Mouse (Mus musculus) intestine, embryonic 14.5 days (tissue): ENCODE measurements around the gene Jazf1. TPM values are rescaled to one million over a fixed set of nuclear protein-coding genes. Genes with fewer than 3 reads are reported as not detected.

Experiments
- ATAC-seq: fragments of 200-750 bp; cut with Nextera tagmentation; replicated peaks from 2 replicates; pipeline ENCODE4 v1.8.0; 2017; ENCODE audit warnings: low read depth, moderate number of reproducible peaks, moderate TSS enrichment, moderate library complexity; ENCODE audit not compliant: low FRiP score, low TSS enrichment
- DNase-seq: peaks from one replicate; pipeline ENCODE4 v3.0.0-alpha.2; 2018; ENCODE audit warnings: low spot score
- H3K27ac ChIP-seq: fragments of 300-500 bp; sonication (generic); 2 replicates; pipeline ENCODE4 v1.5.1; 2014; ENCODE audit warnings: low read depth, mild to moderate bottlenecking, control low read depth
- H3K27me3 ChIP-seq: fragments of 300-500 bp; sonication (generic); replicated peaks from 2 replicates; pipeline ENCODE4 v1.6.1; 2014; ENCODE audit warnings: low read length, control low read depth; ENCODE audit not compliant: control insufficient read depth, insufficient read depth
- H3K36me3 ChIP-seq: fragments of 300-500 bp; sonication (generic); 2 replicates; pipeline ENCODE4 v1.6.1; 2014; ENCODE audit warnings: low read length, control low read depth; ENCODE audit not compliant: control insufficient read depth, insufficient read depth
- H3K4me1 ChIP-seq: fragments of 300-500 bp; sonication (generic); replicated peaks from 2 replicates; pipeline ENCODE4 v1.6.1; 2014; ENCODE audit warnings: low read length, control low read depth, mixed read lengths; ENCODE audit not compliant: control insufficient read depth, insufficient read depth
- H3K4me2 ChIP-seq: fragments of 300-500 bp; sonication (generic); 2 replicates; pipeline ENCODE4 v1.6.1; 2014; ENCODE audit warnings: low read length
- H3K4me3 ChIP-seq: fragments of 300-500 bp; sonication (generic); 2 replicates; pipeline ENCODE4 v1.5.1; 2014; ENCODE audit warnings: low read depth, low read length, control low read depth, mixed read lengths
- H3K9ac ChIP-seq: fragments of 300-500 bp; sonication (generic); 2 replicates; pipeline ENCODE4 v1.6.1; 2014; ENCODE audit warnings: mild to moderate bottlenecking, low read length
- H3K9me3 ChIP-seq: fragments of 300-500 bp; sonication (generic); 2 replicates; pipeline ENCODE4 v1.6.1; 2016; ENCODE audit warnings: low read length, control low read depth; ENCODE audit not compliant: control insufficient read depth
- WGBS: fragments of 180-500 bp; shearing (Covaris S2); extraction: QIAGEN DNeasy Blood & Tissue Kit; methylation state at CpG from one replicate; pipeline ENCODE4 v1.1.7; 2014; 5-methylcytosine and 5-hydroxymethylcytosine counted together
- polyA plus RNA-seq: library from polyadenylated mRNA; unstranded; fragments of >200 nt; fragmentation: Nextera tagmentation; extraction: Ambion mirVana; gene quantifications from 2 replicates; pipeline ENCODE4 v1.2.1, GENCODE M21; 2014

Gene Jazf1
- polyA plus RNA-seq, 1 experiment from 2014 or later, result 6.9 TPM

DNA sequence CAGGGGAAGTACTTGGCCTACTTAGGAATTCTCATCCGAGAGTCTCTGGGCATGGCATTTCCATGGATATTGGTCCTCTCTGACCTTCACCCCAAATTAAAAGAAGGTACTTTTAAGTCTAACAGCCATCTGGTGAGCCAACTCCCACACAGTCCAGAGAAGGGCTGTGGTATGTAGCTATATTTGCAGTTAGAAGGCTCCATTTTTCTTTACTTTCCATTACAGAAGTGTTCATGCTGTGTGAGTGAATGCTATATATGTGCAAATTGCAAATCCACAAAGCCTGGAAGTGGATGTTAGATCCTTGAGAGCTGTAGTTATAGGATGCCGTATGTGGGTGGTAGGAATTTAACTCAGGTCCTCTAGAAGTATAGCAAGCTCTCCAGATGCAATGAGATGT, 245.8 kb downstream of the Jazf1 start:
- DNase-seq, result no peak
- Histone ChIP-seq H3K9ac (no peak overlapping the region), H3K27ac (no peak overlapping the region), H3K4me1 (no peaks in the 10 kb centered on the region), H3K27me3 (no peaks in the 10 kb centered on the region), H3K4me2 (no peak overlapping the region), H3K9me3 (no peaks in the 10 kb centered on the region), H3K36me3 (no peaks in the 10 kb centered on the region), H3K4me3 (no peak overlapping the region)
- 87% methylated on average over 2 of the region's 2 CpGs for WGBS
- ATAC-seq, result no peak

DNA sequence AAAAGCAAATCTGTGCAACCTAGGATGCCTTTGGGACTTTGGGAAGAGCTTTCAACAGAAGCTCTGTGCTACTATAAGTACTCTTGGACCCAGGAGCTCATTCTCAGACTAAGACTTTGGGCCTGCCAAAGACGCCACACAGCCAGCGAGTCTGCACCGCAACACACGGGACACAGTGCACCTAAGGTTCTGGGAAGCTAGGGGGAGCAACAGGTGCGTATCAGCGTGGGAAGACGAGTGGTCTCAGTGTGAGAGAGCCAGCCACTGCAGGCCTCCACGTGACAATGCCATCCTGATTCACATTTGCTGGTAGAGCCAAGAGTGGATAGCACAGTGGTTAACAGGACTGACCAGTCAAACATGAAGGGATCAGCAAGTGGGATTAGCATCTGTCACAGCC, 249.1 kb downstream of the Jazf1 start:
- ATAC-seq, result no peak
- H3K36me3 ChIP-seq, result no peaks in the 10 kb centered on the region
- no peaks in the 10 kb centered on the region for H3K4me1 ChIP-seq
- H3K27me3 ChIP-seq, result no peaks in the 10 kb centered on the region
- 72% methylated on average over 8 of the region's 8 CpGs for WGBS
- no peak for DNase-seq
- no peak overlapping the region for H3K9ac ChIP-seq
- no peaks in the 10 kb centered on the region for H3K9me3 ChIP-seq
- no peak overlapping the region for H3K4me2 ChIP-seq
- H3K4me3 ChIP-seq, result no peak overlapping the region
- H3K27ac ChIP-seq, result no peak overlapping the region

DNA sequence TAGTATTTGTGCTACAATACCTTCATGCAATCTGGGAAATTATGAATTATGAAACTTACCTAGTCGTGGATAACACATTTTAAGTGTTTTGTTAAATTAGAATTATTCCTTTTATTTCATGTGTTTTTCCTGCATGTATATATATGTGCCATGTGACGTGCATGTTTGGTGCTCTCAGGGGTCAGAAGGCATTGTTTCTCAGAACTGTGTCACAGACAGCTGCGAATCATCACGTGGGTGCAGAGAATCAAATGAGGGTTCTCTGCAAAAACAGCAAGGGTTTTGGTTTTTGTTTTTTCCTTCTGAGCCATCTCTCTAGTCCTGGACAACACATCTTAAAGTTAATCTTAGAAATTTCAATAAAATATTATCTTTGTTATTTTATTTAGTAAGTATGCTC, 250.4 kb downstream of the Jazf1 start:
- no peaks in the 10 kb centered on the region for H3K9me3 ChIP-seq
- H3K4me1 ChIP-seq, result no peaks in the 10 kb centered on the region
- no peak for ATAC-seq
- H3K9ac ChIP-seq, result no peak overlapping the region
- H3K27ac ChIP-seq, result no peak overlapping the region
- no peak overlapping the region for H3K4me3 ChIP-seq
- no peaks in the 10 kb centered on the region for H3K27me3 ChIP-seq
- 90% methylated on average over 4 of the region's 4 CpGs for WGBS
- no peak overlapping the region for H3K4me2 ChIP-seq
- no peaks in the 10 kb centered on the region for H3K36me3 ChIP-seq
- no peak for DNase-seq

DNA sequence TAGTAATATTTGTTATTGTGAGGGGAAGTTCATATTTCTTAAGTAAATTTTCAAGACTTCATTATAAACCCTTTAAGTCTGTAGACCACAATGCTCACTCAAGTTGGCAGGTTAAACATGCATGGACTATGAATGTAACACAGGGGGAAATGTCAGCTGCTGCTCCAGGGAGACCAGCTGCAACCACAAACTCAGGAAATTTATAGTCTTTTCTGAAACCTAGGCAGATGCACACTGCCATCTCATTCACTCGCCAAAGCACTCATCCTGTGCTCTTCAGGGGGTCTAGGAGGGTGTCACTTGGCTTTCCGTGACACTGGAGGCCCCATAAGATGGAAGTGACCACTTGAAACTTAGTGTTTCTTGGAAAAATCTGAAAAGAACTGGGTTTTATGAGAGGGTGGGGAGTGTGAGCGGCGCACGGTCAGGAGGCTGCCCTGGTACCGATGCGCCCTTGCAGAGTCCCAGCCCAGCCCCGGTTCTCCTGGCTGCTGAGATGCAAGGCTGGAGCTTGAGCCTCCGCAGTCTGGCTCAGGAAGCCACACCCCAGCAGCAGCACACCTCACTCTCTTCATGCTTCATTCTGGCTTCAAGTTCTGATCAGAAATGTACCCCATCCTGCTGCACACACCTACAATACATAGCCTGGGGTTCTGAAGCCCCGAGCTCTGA, 251.1 kb downstream of the Jazf1 start:
- DNase-seq (no peak), ATAC-seq (no peak)
- 76% methylated on average over 10 of the region's 10 CpGs for WGBS
- no peaks in the 10 kb centered on the region for H3K4me1 ChIP-seq
- no peak overlapping the region for H3K4me2 ChIP-seq
- no peaks in the 10 kb centered on the region for H3K36me3 ChIP-seq
- no peak overlapping the region for H3K4me3 ChIP-seq
- H3K9ac ChIP-seq, result no peak overlapping the region
- H3K27ac ChIP-seq, result no peak overlapping the region
- H3K27me3 ChIP-seq, result no peaks in the 10 kb centered on the region
- H3K9me3 ChIP-seq, result no peaks in the 10 kb centered on the region

DNA sequence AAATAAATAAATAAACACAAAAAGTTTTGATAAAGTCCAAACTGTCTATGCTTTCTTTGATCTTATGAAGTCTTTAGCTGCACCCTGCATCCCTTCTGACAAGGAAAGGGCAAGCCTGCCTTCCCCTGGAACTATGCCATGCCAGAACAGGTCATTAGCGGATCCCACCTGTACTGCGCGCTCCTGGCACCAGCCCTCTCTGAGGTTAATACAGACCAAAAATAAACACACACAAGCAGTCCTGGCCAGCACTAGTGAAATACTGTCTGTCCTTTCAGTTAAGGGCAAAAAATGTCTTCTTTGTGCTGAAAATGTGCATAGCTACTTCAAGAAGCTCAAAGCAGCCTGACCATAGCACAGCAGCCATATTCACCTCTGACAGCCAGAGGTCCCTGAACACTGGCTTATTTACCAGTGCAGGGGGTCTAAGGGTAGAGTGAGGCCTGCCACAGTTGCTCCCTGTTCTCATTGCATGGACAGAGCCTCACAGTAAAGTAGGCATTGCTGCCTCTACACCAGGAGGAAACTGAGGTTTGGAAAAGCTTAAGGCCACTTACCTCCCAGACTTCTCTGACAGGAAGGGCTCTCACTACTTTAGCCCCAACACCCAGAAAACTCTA, 263.1 kb downstream of the Jazf1 start:
- Histone ChIP-seq H3K9me3 (no peaks in the 10 kb centered on the region), H3K4me2 (no peak overlapping the region), H3K9ac (no peak overlapping the region), H3K4me3 (no peak overlapping the region), H3K27ac (no peak overlapping the region), H3K27me3 (no peaks in the 10 kb centered on the region), H3K4me1 (peaks cover 9% of the 10 kb centered on the region; the same call in 1 of the 2 replicates), H3K36me3 (no peaks in the 10 kb centered on the region)
- ATAC-seq (no peak), DNase-seq (no peak)
- WGBS, result 72% methylated on average over 3 of the region's 3 CpGs

DNA sequence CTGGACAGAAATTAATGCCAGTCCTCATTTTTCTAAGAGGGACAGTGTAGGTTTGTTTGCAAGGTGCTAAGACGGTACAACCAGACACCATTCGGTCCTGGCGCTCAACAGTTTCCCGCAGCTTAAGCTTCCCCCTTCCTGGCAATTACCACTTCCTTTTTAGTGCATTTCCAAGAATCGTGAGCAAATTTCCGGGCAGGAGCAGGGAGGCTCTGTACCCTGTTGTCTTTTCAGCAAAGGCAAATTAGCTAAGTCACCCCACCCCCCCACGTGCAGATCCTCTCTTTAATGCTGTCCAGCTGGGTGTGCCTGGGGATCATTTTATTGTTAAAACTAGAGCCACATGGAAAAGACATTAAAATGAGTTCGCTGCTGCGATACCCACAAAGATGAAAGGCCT, 266.2 kb downstream of the Jazf1 start:
- DNase-seq (no peak), ATAC-seq (no peak)
- H3K9me3 ChIP-seq, result no peaks in the 10 kb centered on the region
- no peak overlapping the region for H3K27ac ChIP-seq
- WGBS, result 57% methylated on average over 9 of the region's 9 CpGs
- H3K9ac ChIP-seq, result no peak overlapping the region
- H3K27me3 ChIP-seq, result no peaks in the 10 kb centered on the region
- no peaks in the 10 kb centered on the region for H3K36me3 ChIP-seq
- no peak overlapping the region for H3K4me2 ChIP-seq
- peaks cover 9% of the 10 kb centered on the region; the same call in 1 of the 2 replicates for H3K4me1 ChIP-seq
- no peak overlapping the region for H3K4me3 ChIP-seq

DNA sequence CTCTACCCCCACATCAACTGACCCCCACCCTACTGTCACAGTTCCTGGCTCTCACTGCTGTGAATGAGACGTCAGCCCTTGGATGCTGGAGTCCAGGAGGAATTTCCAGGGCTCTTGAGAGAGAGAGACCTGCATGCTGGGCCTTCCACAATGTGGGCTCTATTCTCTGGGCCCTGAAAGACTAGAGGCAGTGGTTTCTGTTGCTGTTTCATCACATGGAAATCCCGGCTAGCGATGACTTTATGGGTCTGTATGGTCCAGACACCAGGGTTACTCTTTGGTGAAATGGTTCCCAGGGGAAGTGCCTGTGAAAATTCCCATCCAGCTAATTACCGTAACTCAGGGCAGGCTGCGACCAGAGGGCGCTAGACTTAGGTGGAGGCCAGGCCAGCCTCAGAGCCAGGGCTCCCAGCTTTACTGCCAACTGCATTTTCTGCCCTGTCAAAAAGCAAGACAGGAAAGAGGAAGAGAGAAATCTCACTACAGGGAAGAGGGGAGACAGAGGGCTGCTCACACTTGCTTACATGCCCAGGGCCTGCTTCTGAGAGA, 271.1 kb downstream of the Jazf1 start:
- DNase-seq, result no peak
- Histone ChIP-seq H3K4me2 (no peak overlapping the region), H3K27me3 (no peaks in the 10 kb centered on the region), H3K36me3 (no peaks in the 10 kb centered on the region), H3K27ac (no peak overlapping the region), H3K9me3 (no peaks in the 10 kb centered on the region), H3K4me1 (peaks cover 35% of the 10 kb centered on the region), H3K9ac (no peak overlapping the region), H3K4me3 (no peak overlapping the region)
- no peak for ATAC-seq
- WGBS, result 53% methylated on average over 6 of the region's 6 CpGs

DNA sequence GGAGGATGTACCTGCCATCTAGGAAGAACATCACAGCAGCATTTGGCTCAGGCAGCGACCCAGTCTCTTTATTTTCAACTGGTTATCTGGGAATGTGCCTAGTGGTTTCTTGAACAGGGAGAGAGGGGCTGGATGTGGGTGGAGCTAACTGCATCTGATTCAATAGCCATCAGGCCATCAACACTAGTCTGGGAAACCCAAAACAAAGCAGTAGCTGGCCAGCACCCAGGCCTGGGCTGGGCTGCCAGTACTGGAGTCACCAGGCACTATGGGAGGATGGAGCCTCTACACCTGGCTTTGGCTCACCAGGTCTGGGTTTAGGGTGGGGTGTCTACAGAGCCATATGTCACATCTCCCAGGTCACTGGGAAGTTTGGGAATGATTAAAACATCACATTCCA, 271.7 kb downstream of the Jazf1 start:
- 58% methylated on average over 1 of the region's 1 CpGs for WGBS
- Histone ChIP-seq H3K36me3 (no peaks in the 10 kb centered on the region), H3K27me3 (no peaks in the 10 kb centered on the region), H3K4me3 (no peak overlapping the region), H3K27ac (no peak overlapping the region), H3K4me2 (no peak overlapping the region), H3K4me1 (peaks cover 30% of the 10 kb centered on the region), H3K9me3 (no peaks in the 10 kb centered on the region), H3K9ac (no peak overlapping the region)
- no peak for DNase-seq
- no peak for ATAC-seq
